In genomic region chr7:64564891-64565571, GRCm38 (mm10) we compare ENCODE assay signal across 19 mouse cellular contexts.
DNase-seq lines count a peak whose midpoint lies in the region; ATAC-seq and TF ChIP-seq lines count a peak whose summit lies in the region.
"Had no signal": no experiment of that assay in that cellular context is flagged by ENCODE, and none has a peak within 500 bp of the region (broad histone marks: within the 10 kb centered on the region; RNA-seq: fewer than 3 reads in every experiment).

No protein-coding gene starts in this region.

- ATAC-seq in forebrain, embryonic 14.5 days: no peak
- ATAC-seq in forebrain, embryonic 15.5 days (replicated peaks): no peak
- ATAC-seq in hindbrain, postnatal 0 days: no peak
- ATAC-seq: intestine, embryonic 15.5 days; midbrain, embryonic 16.5 days had no signal

- no peak for DNase-seq in forebrain, embryonic 14.5 days (ENCODE audit: low spot score)
- DNase-seq in left cerebral cortex, adult 18-20 months (ENCODE audit: low spot score in 2 of 2): peak; percentile 56 to 77
- DNase-seq in left cerebral cortex, postnatal 4 days: no peak
- peak; percentile 81 for DNase-seq in brain, adult 2 months (ENCODE audit: low read depth, low spot score)
- DNase-seq in hindbrain, postnatal 0 days (ENCODE audit: low spot score): no peak
- no peak for DNase-seq in thymus, postnatal 4 days
- no peak for DNase-seq in embryo, embryonic 11 days
- DNase-seq: adrenal gland, adult 8-10 months; gastrocnemius, postnatal 10 days; heart, postnatal 14 days; kidney, postnatal 10 days; lung, postnatal 36 days had no signal

- H3K4me1 ChIP-seq in forebrain, embryonic 14.5 days (ENCODE audit: control insufficient read depth, insufficient read depth, low read length): peaks cover 5% of the 10 kb centered on the region; the same call in 1 of the 2 replicates
- peaks cover 25% of the 10 kb centered on the region; the same call in 1 of the 2 replicates for H3K4me1 ChIP-seq in forebrain, embryonic 15.5 days
- peaks cover 14% of the 10 kb centered on the region; the same call in 1 of the 2 replicates for H3K4me1 ChIP-seq in hindbrain, postnatal 0 days (ENCODE audit: insufficient read depth, low read length)
- H3K4me1 ChIP-seq: intestine, embryonic 15.5 days; limb, embryonic 12.5 days; liver, embryonic 15.5 days had no signal

- H3K4me2 ChIP-seq in forebrain, embryonic 14.5 days (ENCODE audit: low read length): no peak overlapping the region
- no peak overlapping the region for H3K4me2 ChIP-seq in forebrain, embryonic 15.5 days (replicated peaks)
- H3K4me2 ChIP-seq in hindbrain, postnatal 0 days (ENCODE audit: low read depth, low read length): no peak overlapping the region
- H3K4me2 ChIP-seq: intestine, embryonic 15.5 days; limb, embryonic 12.5 days; liver, embryonic 15.5 days had no signal

- H3K9me3 ChIP-seq in forebrain, embryonic 14.5 days (replicated peaks; ENCODE audit: control insufficient read depth, low read length): no peaks in the 10 kb centered on the region
- H3K9me3 ChIP-seq in forebrain, embryonic 15.5 days: no peaks in the 10 kb centered on the region
- H3K9me3 ChIP-seq in hindbrain, postnatal 0 days (ENCODE audit: low read length): no peaks in the 10 kb centered on the region
- H3K9me3 ChIP-seq: intestine, embryonic 15.5 days; limb, embryonic 12.5 days; liver, embryonic 15.5 days had no signal

- H3K27ac ChIP-seq in forebrain, embryonic 14.5 days (ENCODE audit: low read depth, low read length): peak overlapping the region; percentile 39; the same call in 1 of the 2 replicates
- no peak overlapping the region for H3K27ac ChIP-seq in forebrain, embryonic 15.5 days (replicated peaks)
- 0 out of 2 replicates have a peak overlapping the region, but pooled peaks have one; percentile 26 for H3K27ac ChIP-seq in hindbrain, postnatal 0 days
- H3K27ac ChIP-seq: intestine, embryonic 15.5 days; limb, embryonic 12.5 days; liver, embryonic 15.5 days had no signal

- no peaks in the 10 kb centered on the region for H3K27me3 ChIP-seq in forebrain, embryonic 14.5 days (replicated peaks; ENCODE audit: control insufficient read depth, insufficient read depth, low read length)
- H3K27me3 ChIP-seq in forebrain, embryonic 15.5 days: no peaks in the 10 kb centered on the region
- H3K27me3 ChIP-seq in hindbrain, postnatal 0 days (ENCODE audit: insufficient read depth, low read length): no peaks in the 10 kb centered on the region
- H3K27me3 ChIP-seq: intestine, embryonic 15.5 days; limb, embryonic 12.5 days; liver, embryonic 15.5 days had no signal

- no peaks in the 10 kb centered on the region; the same call in 1 of the 2 replicates for H3K36me3 ChIP-seq in forebrain, embryonic 14.5 days (ENCODE audit: control insufficient read depth, insufficient read depth, low read length)
- H3K36me3 ChIP-seq in forebrain, embryonic 15.5 days: no peaks in the 10 kb centered on the region
- H3K36me3 ChIP-seq in hindbrain, postnatal 0 days (ENCODE audit: insufficient read depth, low read length): no peaks in the 10 kb centered on the region
- H3K36me3 ChIP-seq: G1E; intestine, embryonic 15.5 days; limb, embryonic 12.5 days; liver, embryonic 15.5 days had no signal

- no peak overlapping the region for H3K9ac ChIP-seq in forebrain, embryonic 14.5 days (ENCODE audit: low read length)
- no peak overlapping the region for H3K9ac ChIP-seq in forebrain, embryonic 15.5 days (replicated peaks)
- H3K9ac ChIP-seq in hindbrain, postnatal 0 days (replicated peaks; ENCODE audit: low read length): no peak overlapping the region
- H3K9ac ChIP-seq: intestine, embryonic 15.5 days; limb, embryonic 12.5 days; liver, embryonic 15.5 days had no signal

- no peak overlapping the region for H3K4me3 ChIP-seq in forebrain, embryonic 14.5 days (ENCODE audit: low read depth, low read length)
- no peak overlapping the region for H3K4me3 ChIP-seq in forebrain, embryonic 15.5 days
- no peak overlapping the region for H3K4me3 ChIP-seq in hindbrain, postnatal 0 days (ENCODE audit: low read length)
- H3K4me3 ChIP-seq: erythroblast, embryonic 14.5 days; intestine, embryonic 15.5 days; limb, embryonic 12.5 days; liver, embryonic 15.5 days had no signal

- no peak for TF ChIP-seq CTCF in hindbrain, postnatal 0 days (IDR thresholded peaks at IDR 0.05; ENCODE audit: low read depth)

- WGBS in forebrain, embryonic 14.5 days: 80% methylated on average over 7 of the region's 7 CpGs
- 70% methylated on average over 7 of the region's 7 CpGs for WGBS in forebrain, embryonic 15.5 days
- WGBS in hindbrain, postnatal 0 days: 55% methylated on average over 7 of the region's 7 CpGs

- intact Hi-C loops in left cerebral cortex, postnatal 4 days (cut with DNase I): no loop called here

Comparison
In these comparisons a context has a peak if more than half of its experiments do, and no peak if none do; other contexts are left out.
1. DNase-seq: peak in left cerebral cortex, adult 18-20 months (2 of 2) and brain, adult 2 months (single experiment); none in forebrain, embryonic 14.5 days (single experiment), left cerebral cortex, postnatal 4 days (single experiment), hindbrain, postnatal 0 days (single experiment), thymus, postnatal 4 days (single experiment) and embryo, embryonic 11 days (single experiment).